Mouse (Mus musculus) hindbrain, embryonic 15.5 days (tissue): ENCODE measurements around the gene Stub1. TPM values are rescaled to one million over a fixed set of nuclear protein-coding genes. Genes with fewer than 3 reads are reported as not detected.
A peak's percentile ranks its signal among the peaks of the same experiment; 100 is the strongest.

Source experiments
- ATAC-seq: fragments of 200-750 bp; cut with Nextera tagmentation; 2 replicates; pipeline ENCODE4 v1.8.0; 2017; ENCODE audit warnings: low read depth, moderate number of reproducible peaks, moderate TSS enrichment; ENCODE audit not compliant: low FRiP score
- H3K27ac ChIP-seq: fragments of 300-500 bp; sonication (generic); replicated peaks from 2 replicates; pipeline ENCODE4 v1.5.1; 2015; ENCODE audit warnings: mild to moderate bottlenecking, inconsistent platforms
- H3K27me3 ChIP-seq: fragments of 300-500 bp; sonication (generic); 2 replicates; pipeline ENCODE4 v1.6.1; 2015; ENCODE audit warnings: control low read depth, inconsistent platforms
- H3K36me3 ChIP-seq: fragments of 300-500 bp; sonication (generic); 2 replicates; pipeline ENCODE4 v1.6.1; 2015; ENCODE audit warnings: control low read depth, inconsistent platforms
- H3K4me1 ChIP-seq: fragments of 300-500 bp; sonication (generic); replicated peaks from 2 replicates; pipeline ENCODE4 v1.6.1; 2015; ENCODE audit warnings: control low read depth, inconsistent platforms
- H3K4me2 ChIP-seq: fragments of 300-500 bp; sonication (generic); 2 replicates; pipeline ENCODE4 v1.6.1; 2015; ENCODE audit warnings: moderate library complexity, mild to moderate bottlenecking, inconsistent platforms
- H3K4me3 ChIP-seq: fragments of 300-500 bp; sonication (generic); 2 replicates; pipeline ENCODE4 v1.5.1; 2015; ENCODE audit warnings: mild to moderate bottlenecking, inconsistent platforms
- H3K9ac ChIP-seq: fragments of 300-500 bp; sonication (generic); 2 replicates; pipeline ENCODE4 v1.6.1; 2015; ENCODE audit warnings: inconsistent platforms
- H3K9me3 ChIP-seq: fragments of 300-500 bp; sonication (generic); 2 replicates; pipeline ENCODE4 v1.6.1; 2016; ENCODE audit warnings: control low read depth, inconsistent platforms
- WGBS: fragments of 180-500 bp; shearing (Covaris S2); methylation state at CpG from one replicate; pipeline ENCODE4 v1.1.7; 2015; 5-methylcytosine and 5-hydroxymethylcytosine counted together
- microRNA-seq: library from miRNA; unstranded; fragments of <30 nt; microRNA quantifications from one replicate; pipeline ENCODE4, GENCODE M21; 2016
- polyA plus RNA-seq: library from polyadenylated mRNA; unstranded; fragments of >200 nt; fragmentation: Nextera tagmentation; extraction: Ambion mirVana; gene quantifications from 2 replicates; pipeline ENCODE4 v1.2.1, GENCODE M21; 2015

Gene Stub1
- polyA plus RNA-seq, 1 experiment from 2014 or later: 382 TPM

- peak overlapping the region; percentile 88 for H3K9ac ChIP-seq
- H3K9me3 ChIP-seq: no peaks in the 10 kb centered on the region
- H3K27me3 ChIP-seq: peaks cover 6% of the 10 kb centered on the region; the same call in 1 of the 2 replicates
- peaks cover 47% of the 10 kb centered on the region for H3K4me1 ChIP-seq
- H3K4me2 ChIP-seq: peak overlapping the region; percentile 92
- peak overlapping the region; percentile 95 for H3K27ac ChIP-seq
- WGBS: 22% methylated on average over 19 of the region's 19 CpGs
- peak overlapping the region; percentile 84 for H3K4me3 ChIP-seq
- H3K36me3 ChIP-seq: peaks cover 9% of the 10 kb centered on the region; the same call in 1 of the 2 replicates
- ATAC-seq: no peak
These were observed 41.8 kb downstream of the Stub1 start for GRCm38 (mm10) chr17:25791320-25791842.

- Histone ChIP-seq H3K4me3 (no peak overlapping the region), H3K9me3 (no peaks in the 10 kb centered on the region), H3K27ac (no peak overlapping the region), H3K9ac (no peak overlapping the region), H3K4me2 (no peak overlapping the region), H3K27me3 (no peaks in the 10 kb centered on the region), H3K36me3 (peaks cover 23% of the 10 kb centered on the region), H3K4me1 (peaks cover 44% of the 10 kb centered on the region)
- ATAC-seq: no peak
- WGBS: 92% methylated on average over 9 of the region's 9 CpGs
These were observed 46.3 kb downstream of the Stub1 start for GRCm38 (mm10) chr17:25786781-25787504.

- H3K4me3 ChIP-seq: peak within 1 kb of the TSS; percentile 86
- peak within 1 kb of the TSS; percentile 66 for H3K9ac ChIP-seq
- peaks cover 28% of the 10 kb centered on the region for H3K36me3 ChIP-seq
- H3K27ac ChIP-seq: peak within 1 kb of the TSS; percentile 94
- no peaks in the 10 kb centered on the region for H3K9me3 ChIP-seq
- H3K4me2 ChIP-seq: peak within 1 kb of the TSS; percentile 79
- WGBS: 84% methylated on average over 3 of the region's 3 CpGs
- H3K27me3 ChIP-seq: no peaks in the 10 kb centered on the region
- no peak for ATAC-seq
- H3K4me1 ChIP-seq: peaks cover 40% of the 10 kb centered on the region
These were observed 46.9 kb downstream of the Stub1 start, which contains the start of gene Ccdc78 for GRCm38 (mm10) chr17:25786280-25786679. Gene Ccdc78, plus strand, starts transcription at chr17:25786580.

- under 1% methylated on average over 23 of the region's 23 CpGs for WGBS
These were observed 47.9 kb downstream of the Stub1 start, which contains the start of gene Haghl for GRCm38 (mm10) chr17:25785281-25785745. Gene Haghl, minus strand, starts transcription at chr17:25785673.

GRCm38 (mm10) chr17:25783861-25784574 lies 49.2 kb downstream of the Stub1 start:
- H3K36me3 ChIP-seq: peaks cover 29% of the 10 kb centered on the region
- ATAC-seq: no peak

More at GRCm38 (mm10) chr17:25785281-25785745, 47.9 kb downstream of the Stub1 start, which contains the start of gene Haghl:
- H3K4me2 ChIP-seq: peak within 1 kb of the TSS; percentile 79
- H3K36me3 ChIP-seq: peaks cover 33% of the 10 kb centered on the region
- H3K4me3 ChIP-seq: peak within 1 kb of the TSS; percentile 86
- peak; percentile 87 for ATAC-seq
- H3K9ac ChIP-seq: peak within 1 kb of the TSS; percentile 66
- no peaks in the 10 kb centered on the region for H3K9me3 ChIP-seq
- H3K4me1 ChIP-seq: peaks cover 30% of the 10 kb centered on the region
- peak within 1 kb of the TSS; percentile 94 for H3K27ac ChIP-seq
- H3K27me3 ChIP-seq: no peaks in the 10 kb centered on the region

GRCm38 (mm10) chr17:25783086-25783485 lies 50.1 kb downstream of the Stub1 start:
- H3K27me3 ChIP-seq: no peaks in the 10 kb centered on the region
- H3K4me1 ChIP-seq: peaks cover 30% of the 10 kb centered on the region
- ATAC-seq: no peak
- H3K27ac ChIP-seq: 0 out of 2 replicates have a peak overlapping the region, but pooled peaks have one; percentile 18
- peak overlapping the region; percentile 14; the same call in 1 of the 2 replicates for H3K4me2 ChIP-seq
- H3K36me3 ChIP-seq: peaks cover 26% of the 10 kb centered on the region
- 69% methylated on average over 7 of the region's 7 CpGs for WGBS
- no peaks in the 10 kb centered on the region for H3K9me3 ChIP-seq
- no peak overlapping the region for H3K4me3 ChIP-seq
- 0 out of 2 replicates have a peak overlapping the region, but pooled peaks have one; percentile 18 for H3K9ac ChIP-seq

More at GRCm38 (mm10) chr17:25783861-25784574, 49.2 kb downstream of the Stub1 start:
- Histone ChIP-seq H3K4me2 (peak overlapping the region; percentile 79), H3K27ac (no peak overlapping the region), H3K4me1 (peaks cover 30% of the 10 kb centered on the region), H3K9ac (peak overlapping the region; percentile 66), H3K9me3 (no peaks in the 10 kb centered on the region), H3K4me3 (peak overlapping the region; percentile 86), H3K27me3 (no peaks in the 10 kb centered on the region)
- 80% methylated on average over 15 of the region's 15 CpGs for WGBS

GRCm38 (mm10) chr17:25781339-25781738 lies 51.9 kb downstream of the Stub1 start:
- 81% methylated on average over 6 of the region's 6 CpGs for WGBS
- H3K9ac ChIP-seq: no peak overlapping the region
- no peak overlapping the region for H3K4me2 ChIP-seq
- H3K27ac ChIP-seq: no peak overlapping the region
- H3K27me3 ChIP-seq: no peaks in the 10 kb centered on the region
- H3K36me3 ChIP-seq: peaks cover 36% of the 10 kb centered on the region
- no peak overlapping the region for H3K4me3 ChIP-seq
- peaks cover 30% of the 10 kb centered on the region for H3K4me1 ChIP-seq
- no peak for ATAC-seq
- no peaks in the 10 kb centered on the region for H3K9me3 ChIP-seq

Small RNAs within 50 kb of the gene (microRNA-seq; reads per million reads assigned to microRNA genes)
- 1.1 reads per million for gene Mir3082
- not detected for gene Mir6966

Other genes starting within 250 kb of the Stub1 start
- 6.7 and 9.6 TPM in 2 replicates for gene Gng13, start 116.2 kb downstream of the Stub1 start, polyA plus RNA-seq
- 8.2 and 8.8 TPM in 2 replicates for gene Chtf18, start 106.0 kb downstream of the Stub1 start, polyA plus RNA-seq
- 28.7 and 30.1 TPM in 2 replicates for gene Rpusd1, start 105.7 kb downstream of the Stub1 start, polyA plus RNA-seq
- 0.05 TPM in 1 of 2 replicates, not detected in the other for gene Mslnl, start 97.4 kb downstream of the Stub1 start, polyA plus RNA-seq
- gene Msln, start 79.0 kb downstream of the Stub1 start, polyA plus RNA-seq: 0.84 TPM in 1 of 2 replicates, not detected in the other
- gene Narfl, start 59.6 kb downstream of the Stub1 start, polyA plus RNA-seq: 29.5 and 30.7 TPM in 2 replicates
- gene Haghl, start 47.7 kb downstream of the Stub1 start, polyA plus RNA-seq: 133 TPM in 2 replicates
- 0.31 and 0.48 TPM in 2 replicates for gene Ccdc78, start 46.8 kb downstream of the Stub1 start, polyA plus RNA-seq
- gene Fam173a, start 40.5 kb downstream of the Stub1 start, polyA plus RNA-seq: 90.1 and 95.7 TPM in 2 replicates
- 2.0 TPM in 1 of 2 replicates, not detected in the other for gene AC134908.4, start 37.7 kb downstream of the Stub1 start, polyA plus RNA-seq
- gene Metrn, start 36.3 kb downstream of the Stub1 start, polyA plus RNA-seq: 67.2 and 82.2 TPM in 2 replicates
- gene Fbxl16, start 24.3 kb downstream of the Stub1 start, polyA plus RNA-seq: 38.2 and 45.0 TPM in 2 replicates
- gene Wdr24, start 9.8 kb downstream of the Stub1 start, polyA plus RNA-seq: 27.3 and 28.2 TPM in 2 replicates
- gene Jmjd8, start 4.5 kb downstream of the Stub1 start, polyA plus RNA-seq: 51.1 and 55.0 TPM in 2 replicates
- 51.9 and 56.8 TPM in 2 replicates for gene Rhbdl1, start 3.9 kb upstream of the Stub1 start, polyA plus RNA-seq
- gene Gm20683, start 8.4 kb upstream of the Stub1 start, polyA plus RNA-seq: 13.8 and 14.0 TPM in 2 replicates
- gene Rhot2, start 11.4 kb upstream of the Stub1 start, polyA plus RNA-seq: 15.1 and 16.6 TPM in 2 replicates
- gene Wdr90, start 28.1 kb upstream of the Stub1 start, polyA plus RNA-seq: 19.0 and 19.9 TPM in 2 replicates
- gene Mcrip2, start 35.4 kb upstream of the Stub1 start, polyA plus RNA-seq: 27.0 and 28.4 TPM in 2 replicates
- gene Mettl26, start 41.7 kb upstream of the Stub1 start, polyA plus RNA-seq: 58.7 and 64.1 TPM in 2 replicates
- gene Wfikkn1, start 47.5 kb upstream of the Stub1 start, polyA plus RNA-seq: 0.39 and 0.44 TPM in 2 replicates
- 49.3 and 55.0 TPM in 2 replicates for gene Rab40c, start 86.3 kb upstream of the Stub1 start, polyA plus RNA-seq
- 73.9 and 77.2 TPM in 2 replicates for gene Pigq, start 111.5 kb upstream of the Stub1 start, polyA plus RNA-seq
- gene Nhlrc4, start 111.6 kb upstream of the Stub1 start, polyA plus RNA-seq: 0.30 and 0.91 TPM in 2 replicates
- 2.7 and 5.4 TPM in 2 replicates for gene A930017K11Rik, start 119.2 kb upstream of the Stub1 start, polyA plus RNA-seq
- gene Capn15, start 152.4 kb upstream of the Stub1 start, polyA plus RNA-seq: 20.2 and 27.6 TPM in 2 replicates
- gene Rab11fip3, start 236.2 kb upstream of the Stub1 start, polyA plus RNA-seq: 27.2 and 31.0 TPM in 2 replicates